Mouse (Mus musculus) limb, embryonic 13.5 days (tissue): Measurements from ENCODE around the gene Rbfox2. TPM values are rescaled to one million over a fixed set of nuclear protein-coding genes. Genes with fewer than 3 reads are reported as not detected.

ENCODE experiments used
- ATAC-seq: fragments of 200-750 bp; cut with Nextera tagmentation; 2 replicates; pipeline ENCODE4 v1.8.0; 2017; ENCODE audit warnings: low read depth, moderate number of reproducible peaks, moderate TSS enrichment; ENCODE audit not compliant: low FRiP score
- H3K27ac ChIP-seq: fragments of 300-500 bp; sonication (generic); 2 replicates; pipeline ENCODE4 v1.5.1; 2015; ENCODE audit warnings: inconsistent platforms, mild to moderate bottlenecking, moderate library complexity
- H3K27me3 ChIP-seq: fragments of 300-500 bp; sonication (generic); 2 replicates; pipeline ENCODE4 v1.6.1; 2015; ENCODE audit warnings: mild to moderate bottlenecking, inconsistent platforms
- H3K36me3 ChIP-seq: fragments of 300-500 bp; sonication (generic); 2 replicates; pipeline ENCODE4 v1.6.1; 2015; ENCODE audit warnings: inconsistent platforms, mild to moderate bottlenecking, moderate library complexity
- H3K4me1 ChIP-seq: fragments of 300-500 bp; sonication (generic); 2 replicates; pipeline ENCODE4 v1.6.1; 2015; ENCODE audit warnings: inconsistent platforms
- H3K4me2 ChIP-seq: fragments of 300-500 bp; sonication (generic); replicated peaks from 2 replicates; pipeline ENCODE4 v1.6.1; 2015; ENCODE audit warnings: inconsistent platforms, mild to moderate bottlenecking, moderate library complexity
- H3K4me3 ChIP-seq: fragments of 300-500 bp; sonication (generic); 2 replicates; pipeline ENCODE4 v1.5.1; 2015; ENCODE audit warnings: moderate library complexity, mild to moderate bottlenecking, inconsistent platforms
- H3K9ac ChIP-seq: fragments of 300-500 bp; sonication (generic); 2 replicates; pipeline ENCODE4 v1.6.1; 2015; ENCODE audit warnings: mild to moderate bottlenecking, inconsistent platforms
- H3K9me3 ChIP-seq: fragments of 300-500 bp; sonication (generic); 2 replicates; pipeline ENCODE4 v1.6.1; 2016; ENCODE audit warnings: inconsistent platforms
- WGBS: fragments of 180-500 bp; shearing (Covaris S2); methylation state at CpG from one replicate; pipeline ENCODE4 v1.1.7; 2015; 5-methylcytosine and 5-hydroxymethylcytosine counted together
- polyA plus RNA-seq: library from polyadenylated mRNA; unstranded; fragments of >200 nt; fragmentation: Nextera tagmentation; extraction: Ambion mirVana; gene quantifications from 2 replicates; pipeline ENCODE4 v1.2.1, GENCODE M21; 2015

The Rbfox2 gene
- polyA plus RNA-seq, 1 experiment from 2014 or later: 83.1 TPM

- H3K27ac ChIP-seq: no peak overlapping the region
- H3K4me2 ChIP-seq: no peak overlapping the region
- H3K27me3 ChIP-seq: no peaks in the 10 kb centered on the region
- no peaks in the 10 kb centered on the region for H3K36me3 ChIP-seq
- WGBS: 85% methylated on average over 4 of the region's 4 CpGs
- no peaks in the 10 kb centered on the region for H3K9me3 ChIP-seq
- no peak overlapping the region for H3K9ac ChIP-seq
- H3K4me3 ChIP-seq: no peak overlapping the region
- no peak for ATAC-seq
- peaks cover 35% of the 10 kb centered on the region for H3K4me1 ChIP-seq
Measured at GRCm38 (mm10) chr15:77240607-77241006, 66.2 kb downstream of the Rbfox2 start.

GRCm38 (mm10) chr15:77239564-77239963, 67.2 kb downstream of the Rbfox2 start:
- H3K9me3 ChIP-seq: no peaks in the 10 kb centered on the region
- H3K4me1 ChIP-seq: peaks cover 37% of the 10 kb centered on the region
- WGBS: 86% methylated on average over 4 of the region's 4 CpGs
- no peak overlapping the region for H3K9ac ChIP-seq
- no peaks in the 10 kb centered on the region for H3K36me3 ChIP-seq
- H3K4me2 ChIP-seq: no peak overlapping the region
- H3K27me3 ChIP-seq: no peaks in the 10 kb centered on the region
- H3K4me3 ChIP-seq: no peak overlapping the region
- no peak overlapping the region for H3K27ac ChIP-seq
- no peak for ATAC-seq

DNA sequence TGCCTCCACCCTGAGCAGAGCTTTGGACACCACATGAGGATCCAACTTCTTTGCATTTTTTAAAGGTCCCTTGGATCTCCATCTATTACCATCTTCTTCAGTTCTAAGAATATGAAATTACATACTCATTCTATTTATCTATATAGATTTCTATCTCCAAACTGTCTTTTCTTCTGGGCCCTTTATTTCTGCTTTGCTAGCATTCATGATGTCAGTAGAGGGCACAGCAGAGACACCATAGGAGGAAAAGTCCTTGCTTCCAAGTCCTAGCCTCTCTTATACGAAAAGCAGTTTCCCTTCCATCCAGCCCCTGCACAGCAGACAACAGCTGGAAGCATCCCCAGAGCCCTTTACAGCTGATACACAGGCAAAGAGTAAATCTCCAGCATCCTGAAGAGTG, 69.1 kb downstream of the Rbfox2 start:
- H3K4me2 ChIP-seq: no peak overlapping the region
- H3K27me3 ChIP-seq: no peaks in the 10 kb centered on the region
- H3K36me3 ChIP-seq: no peaks in the 10 kb centered on the region
- no peaks in the 10 kb centered on the region for H3K9me3 ChIP-seq
- H3K4me1 ChIP-seq: peaks cover 38% of the 10 kb centered on the region
- 56% methylated on average over 1 of the region's 1 CpGs for WGBS
- no peak overlapping the region for H3K9ac ChIP-seq
- H3K4me3 ChIP-seq: no peak overlapping the region
- ATAC-seq: no peak
- H3K27ac ChIP-seq: no peak overlapping the region

DNA sequence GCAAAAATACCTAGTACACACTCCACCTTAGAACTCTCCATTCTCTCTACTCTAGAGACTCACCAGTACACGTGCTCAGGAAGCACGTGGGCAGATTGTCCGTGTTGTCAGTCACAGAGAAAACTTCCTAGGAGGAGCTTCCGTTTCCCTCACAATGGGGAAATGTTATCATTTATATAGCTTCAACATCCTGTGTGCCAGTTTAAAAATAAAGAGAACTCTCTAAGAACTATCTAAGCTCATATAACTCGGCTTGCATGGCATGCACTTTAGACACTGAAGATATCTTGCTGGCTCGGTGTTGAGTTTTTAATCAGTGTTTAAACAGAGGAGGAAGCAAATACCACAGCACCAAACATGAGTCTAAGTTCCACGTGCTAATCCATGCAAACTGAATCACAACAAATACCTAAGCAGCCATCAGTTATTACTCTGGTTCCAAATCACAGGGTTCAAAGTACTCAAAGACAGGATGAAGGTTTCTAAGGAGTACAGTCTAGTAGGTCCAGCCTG, 70.7 kb downstream of the Rbfox2 start:
- no peak overlapping the region for H3K4me2 ChIP-seq
- no peak overlapping the region for H3K4me3 ChIP-seq
- H3K27ac ChIP-seq: no peak overlapping the region
- H3K36me3 ChIP-seq: no peaks in the 10 kb centered on the region
- H3K9me3 ChIP-seq: no peaks in the 10 kb centered on the region
- no peak for ATAC-seq
- no peak overlapping the region for H3K9ac ChIP-seq
- WGBS: 79% methylated on average over 7 of the region's 7 CpGs
- no peaks in the 10 kb centered on the region for H3K27me3 ChIP-seq
- peaks cover 38% of the 10 kb centered on the region for H3K4me1 ChIP-seq

DNA sequence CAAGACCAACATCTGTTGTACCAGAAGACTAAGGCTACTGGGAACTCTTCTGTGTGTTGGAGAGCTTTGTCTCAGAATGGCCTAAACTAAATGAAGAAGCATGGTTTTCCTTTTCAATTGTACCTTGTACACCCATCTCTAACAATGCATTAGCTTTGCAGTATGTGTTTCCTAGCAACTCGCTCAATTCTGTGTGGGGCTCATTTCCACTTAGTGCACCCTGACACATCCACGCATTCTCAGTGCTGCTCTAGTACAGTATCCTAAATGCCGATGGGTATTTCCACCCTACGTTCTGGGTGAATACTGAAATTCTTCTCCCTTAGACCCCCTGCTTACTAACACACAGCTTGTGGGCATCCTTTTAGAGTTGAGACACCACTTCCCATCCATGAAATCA, 71.3 kb downstream of the Rbfox2 start:
- Histone ChIP-seq H3K27ac (no peak overlapping the region), H3K9me3 (no peaks in the 10 kb centered on the region), H3K9ac (no peak overlapping the region), H3K36me3 (no peaks in the 10 kb centered on the region), H3K4me3 (no peak overlapping the region), H3K4me1 (peaks cover 40% of the 10 kb centered on the region), H3K4me2 (no peak overlapping the region), H3K27me3 (no peaks in the 10 kb centered on the region)
- no peak for ATAC-seq
- 84% methylated on average over 4 of the region's 4 CpGs for WGBS

DNA sequence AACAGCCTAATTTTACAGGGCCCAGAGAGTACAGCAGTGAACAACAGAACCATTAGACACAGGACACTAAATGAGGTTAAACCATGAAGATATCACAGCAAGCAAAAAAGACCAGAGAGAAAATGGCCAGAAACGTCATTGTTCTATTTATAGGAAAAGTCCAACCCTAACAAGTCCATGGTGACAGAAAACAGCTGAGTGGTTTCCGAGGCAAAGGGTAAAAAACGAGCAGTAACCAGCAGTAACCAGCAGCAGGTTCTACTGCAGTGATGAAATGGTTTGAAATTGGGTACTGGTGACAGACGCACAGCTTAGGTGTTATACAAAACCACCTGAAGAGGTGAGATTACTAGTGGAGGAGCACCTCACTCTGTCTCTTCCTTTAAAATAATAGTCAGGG, 72.5 kb downstream of the Rbfox2 start:
- H3K4me2 ChIP-seq: no peak overlapping the region
- H3K4me1 ChIP-seq: peaks cover 44% of the 10 kb centered on the region
- H3K27ac ChIP-seq: no peak overlapping the region
- ATAC-seq: no peak
- no peaks in the 10 kb centered on the region for H3K36me3 ChIP-seq
- no peaks in the 10 kb centered on the region for H3K9me3 ChIP-seq
- H3K9ac ChIP-seq: no peak overlapping the region
- H3K27me3 ChIP-seq: no peaks in the 10 kb centered on the region
- WGBS: 55% methylated on average over 4 of the region's 4 CpGs
- no peak overlapping the region for H3K4me3 ChIP-seq

DNA sequence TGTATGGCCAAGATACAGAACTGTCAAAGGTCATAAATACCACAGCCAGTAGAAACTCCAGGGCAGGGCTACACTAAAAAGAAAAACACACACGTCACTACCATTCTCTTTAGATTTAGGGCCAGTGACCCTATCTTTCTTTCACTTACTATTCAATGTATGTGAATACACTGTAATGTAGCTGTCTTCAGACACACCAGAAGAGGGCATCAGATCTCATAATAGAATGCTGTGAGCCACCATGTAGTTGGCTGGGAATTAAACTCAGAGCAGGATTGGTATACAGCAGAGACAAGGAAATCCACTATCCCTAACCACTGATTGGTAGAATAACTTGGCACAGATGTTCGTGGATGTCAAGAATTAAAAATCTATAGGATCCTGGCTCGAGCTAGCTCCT, 76.7 kb downstream of the Rbfox2 start:
- Histone ChIP-seq H3K27ac (no peak overlapping the region), H3K9ac (no peak overlapping the region), H3K27me3 (no peaks in the 10 kb centered on the region), H3K36me3 (peaks cover 6% of the 10 kb centered on the region), H3K4me1 (peaks cover 47% of the 10 kb centered on the region), H3K9me3 (no peaks in the 10 kb centered on the region), H3K4me2 (no peak overlapping the region), H3K4me3 (no peak overlapping the region)
- no peak for ATAC-seq
- 58% methylated on average over 3 of the region's 3 CpGs for WGBS

GRCm38 (mm10) chr15:77226831-77227354, 79.9 kb downstream of the Rbfox2 start:
- ATAC-seq: no peak
- Histone ChIP-seq H3K9ac (no peak overlapping the region), H3K4me3 (no peak overlapping the region), H3K36me3 (peaks cover 6% of the 10 kb centered on the region), H3K9me3 (no peaks in the 10 kb centered on the region), H3K4me1 (peaks cover 52% of the 10 kb centered on the region), H3K27me3 (no peaks in the 10 kb centered on the region), H3K4me2 (no peak overlapping the region), H3K27ac (no peak overlapping the region)
- WGBS: 50% methylated on average over 7 of the region's 7 CpGs

DNA sequence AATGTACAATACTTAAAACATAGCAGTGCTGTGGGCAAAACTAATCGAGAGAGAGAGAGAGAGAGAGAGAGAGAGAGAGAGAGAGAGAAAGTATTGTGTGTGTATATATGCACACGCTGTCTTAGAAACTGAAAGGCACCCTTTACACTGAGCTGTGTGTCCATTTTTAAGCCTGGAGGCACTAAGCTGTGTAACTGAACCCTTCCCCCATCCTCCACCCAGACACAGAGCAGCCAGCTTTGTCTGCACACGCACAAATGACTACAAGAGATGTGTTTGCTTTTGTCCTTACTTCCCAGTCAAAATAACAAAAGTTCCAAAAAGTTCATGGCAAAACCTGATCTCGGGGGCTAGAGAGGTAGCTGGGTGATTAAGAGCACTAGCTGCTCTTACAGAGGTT, 80.9 kb downstream of the Rbfox2 start:
- Histone ChIP-seq H3K4me3 (no peak overlapping the region), H3K9ac (no peak overlapping the region), H3K4me1 (peaks cover 57% of the 10 kb centered on the region), H3K9me3 (no peaks in the 10 kb centered on the region), H3K36me3 (peaks cover 6% of the 10 kb centered on the region), H3K27me3 (no peaks in the 10 kb centered on the region), H3K4me2 (no peak overlapping the region), H3K27ac (peak overlapping the region; percentile 48; the same call in 1 of the 2 replicates)
- ATAC-seq: no peak
- 56% methylated on average over 4 of the region's 4 CpGs for WGBS

- peak overlapping the region; percentile 48; the same call in 1 of the 2 replicates for H3K27ac ChIP-seq
- ATAC-seq: no peak
Measured at GRCm38 (mm10) chr15:77225274-77225673, 81.5 kb downstream of the Rbfox2 start.

GRCm38 (mm10) chr15:77220833-77221232, 86.0 kb downstream of the Rbfox2 start:
- Histone ChIP-seq H3K36me3 (no peaks in the 10 kb centered on the region), H3K9ac (no peak overlapping the region), H3K4me3 (no peak overlapping the region), H3K27me3 (no peaks in the 10 kb centered on the region), H3K9me3 (no peaks in the 10 kb centered on the region), H3K4me2 (no peak overlapping the region), H3K27ac (no peak overlapping the region), H3K4me1 (peaks cover 73% of the 10 kb centered on the region)
- 74% methylated on average over 4 of the region's 4 CpGs for WGBS
- no peak for ATAC-seq

More at GRCm38 (mm10) chr15:77225274-77225673, 81.5 kb downstream of the Rbfox2 start:
- Histone ChIP-seq H3K4me1 (peaks cover 58% of the 10 kb centered on the region), H3K9ac (no peak overlapping the region), H3K9me3 (no peaks in the 10 kb centered on the region), H3K36me3 (peaks cover 6% of the 10 kb centered on the region), H3K27me3 (no peaks in the 10 kb centered on the region), H3K4me3 (no peak overlapping the region), H3K4me2 (no peak overlapping the region)

DNA sequence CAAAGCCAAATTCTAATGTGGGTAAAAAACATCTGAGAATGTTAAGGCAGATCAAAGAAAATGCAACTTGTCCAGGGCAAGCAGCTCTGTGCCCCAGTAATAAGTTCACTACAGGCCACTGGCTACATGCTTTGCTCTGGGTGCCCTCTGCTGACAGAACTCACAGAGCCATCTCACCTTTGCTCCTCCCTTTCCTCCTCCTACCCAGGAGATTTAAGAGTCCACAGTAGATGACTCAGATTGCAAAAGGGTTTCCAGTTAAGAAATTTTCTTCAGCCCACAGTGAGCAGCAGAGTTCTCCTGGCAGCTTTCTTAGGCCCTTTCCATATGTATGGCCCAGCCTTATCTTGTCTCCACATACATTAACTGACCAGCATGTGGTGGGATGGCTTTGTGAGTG, 86.7 kb downstream of the Rbfox2 start:
- H3K9ac ChIP-seq: no peak overlapping the region
- no peaks in the 10 kb centered on the region for H3K27me3 ChIP-seq
- no peak overlapping the region for H3K27ac ChIP-seq
- H3K4me1 ChIP-seq: peaks cover 74% of the 10 kb centered on the region
- no peaks in the 10 kb centered on the region for H3K9me3 ChIP-seq
- no peak overlapping the region for H3K4me2 ChIP-seq
- H3K4me3 ChIP-seq: no peak overlapping the region
- no peaks in the 10 kb centered on the region for H3K36me3 ChIP-seq
- ATAC-seq: no peak

GRCm38 (mm10) chr15:77219571-77219970, 87.2 kb downstream of the Rbfox2 start:
- 57% methylated on average over 1 of the region's 1 CpGs for WGBS
- Histone ChIP-seq H3K4me2 (no peak overlapping the region), H3K4me3 (no peak overlapping the region), H3K9me3 (no peaks in the 10 kb centered on the region), H3K27ac (no peak overlapping the region), H3K9ac (no peak overlapping the region), H3K36me3 (no peaks in the 10 kb centered on the region), H3K27me3 (no peaks in the 10 kb centered on the region), H3K4me1 (peaks cover 78% of the 10 kb centered on the region)
- no peak for ATAC-seq
